Mouse (Mus musculus) heart, postnatal 0 days (tissue): Measurements from ENCODE around the gene Cldn10. TPM values are rescaled to one million over a fixed set of nuclear protein-coding genes. Genes with fewer than 3 reads are reported as not detected.

ENCODE experiments used
- ATAC-seq: fragments of 200-750 bp; cut with Nextera tagmentation; 2 replicates; pipeline ENCODE4 v1.8.0; 2017; ENCODE audit warnings: low read depth, moderate number of reproducible peaks, moderate library complexity; ENCODE audit not compliant: insufficient read depth
- DNase-seq: peaks from one replicate; pipeline ENCODE4 v3.0.0-alpha.2; 2016; ENCODE audit warnings: low spot score
- H3K27ac ChIP-seq: fragments of 300-500 bp; sonication (generic); 2 replicates; pipeline ENCODE4 v1.5.1; 2014; ENCODE audit warnings: low read depth, mild to moderate bottlenecking
- H3K27me3 ChIP-seq: fragments of 300-500 bp; sonication (generic); 2 replicates; pipeline ENCODE4 v1.6.1; 2014; ENCODE audit warnings: low read length, mixed read lengths; ENCODE audit not compliant: control insufficient read depth, insufficient read depth
- H3K36me3 ChIP-seq: fragments of 300-500 bp; sonication (generic); replicated peaks from 2 replicates; pipeline ENCODE4 v1.6.1; 2014; ENCODE audit warnings: low read length, mixed read lengths; ENCODE audit not compliant: control insufficient read depth, insufficient read depth
- H3K4me1 ChIP-seq: fragments of 300-500 bp; sonication (generic); 2 replicates; pipeline ENCODE4 v1.6.1; 2014; ENCODE audit warnings: antibody characterized with exemption; ENCODE audit not compliant: control insufficient read depth, insufficient read depth
- H3K4me2 ChIP-seq: fragments of 300-500 bp; sonication (generic); 2 replicates; pipeline ENCODE4 v1.6.1; 2014; ENCODE audit warnings: low read depth, mild to moderate bottlenecking, low read length, moderate library complexity
- H3K4me3 ChIP-seq: fragments of 300-500 bp; sonication (generic); 2 replicates; pipeline ENCODE4 v1.5.1; 2014; ENCODE audit warnings: low read depth, low read length
- H3K9ac ChIP-seq: fragments of 300-500 bp; sonication (generic); replicated peaks from 2 replicates; pipeline ENCODE4 v1.6.1; 2014; ENCODE audit warnings: low read depth, low read length, mixed read lengths
- H3K9me3 ChIP-seq: fragments of 300-500 bp; sonication (generic); replicated peaks from 2 replicates; pipeline ENCODE4 v1.6.1; 2016; ENCODE audit warnings: low read length; ENCODE audit not compliant: control insufficient read depth
- CTCF ChIP-seq: IDR thresholded peaks from 2 replicates; pipeline ENCODE4 v1.5.1; 2016; ENCODE audit warnings: antibody characterized with exemption, control low read depth, low read depth
- EP300 ChIP-seq: IDR thresholded peaks from 2 replicates; pipeline ENCODE4 v1.6.1; 2016; ENCODE audit warnings: antibody characterized with exemption, low read depth
- WGBS: fragments of 180-500 bp; shearing (Covaris S2); extraction: QIAGEN DNeasy Blood & Tissue Kit; methylation state at CpG from one replicate; pipeline ENCODE4 v1.1.7; 2014; 5-methylcytosine and 5-hydroxymethylcytosine counted together
- polyA plus RNA-seq: library from polyadenylated mRNA; unstranded; fragments of >200 nt; fragmentation: Nextera tagmentation; extraction: Ambion mirVana; gene quantifications from 2 replicates; pipeline ENCODE4 v1.2.1, GENCODE M21; 2015
- total RNA-seq: library from RNA; depleted of rRNA; stranded (reverse); fragments of >200 nt; gene quantifications from 2 replicates; pipeline ENCODE4 v1.2.3, GENCODE M21; 2014; ENCODE audit warnings: low replicate concordance

The Cldn10 gene
- total and polyA plus RNA-seq, 2 experiments from 2014 or later = 0.15 to 1.7 TPM

DNA sequence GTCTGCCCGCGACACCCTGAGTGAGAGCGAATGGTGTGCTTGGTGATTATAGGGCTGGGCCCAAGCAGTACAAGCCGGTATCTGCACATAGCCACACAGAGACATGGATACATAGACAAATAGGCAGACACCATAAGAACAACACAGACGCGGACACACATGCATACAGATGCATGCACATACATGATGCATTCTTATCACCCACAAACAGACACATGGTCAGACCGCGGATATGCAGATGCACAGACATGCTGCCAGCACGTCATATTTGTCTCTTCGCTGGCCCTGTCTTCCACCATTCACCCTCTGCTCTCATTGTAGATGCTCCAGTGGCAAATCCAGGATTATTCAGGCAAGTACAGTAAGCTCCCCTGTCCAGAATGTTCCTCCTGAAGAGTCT lies 59.1 kb downstream of the Cldn10 start:
- TF ChIP-seq EP300 = no peak
- TF ChIP-seq CTCF = no peak
- ATAC-seq (no peak), DNase-seq (no peak)
- no peak overlapping the region for H3K9ac ChIP-seq
- H3K9me3 ChIP-seq = no peaks in the 10 kb centered on the region
- no peak overlapping the region for H3K4me2 ChIP-seq
- WGBS = 89% methylated on average over 10 of the region's 10 CpGs
- no peak overlapping the region for H3K27ac ChIP-seq
- no peak overlapping the region for H3K4me3 ChIP-seq
- no peaks in the 10 kb centered on the region for H3K36me3 ChIP-seq
- no peaks in the 10 kb centered on the region for H3K27me3 ChIP-seq
- H3K4me1 ChIP-seq = no peaks in the 10 kb centered on the region

DNA sequence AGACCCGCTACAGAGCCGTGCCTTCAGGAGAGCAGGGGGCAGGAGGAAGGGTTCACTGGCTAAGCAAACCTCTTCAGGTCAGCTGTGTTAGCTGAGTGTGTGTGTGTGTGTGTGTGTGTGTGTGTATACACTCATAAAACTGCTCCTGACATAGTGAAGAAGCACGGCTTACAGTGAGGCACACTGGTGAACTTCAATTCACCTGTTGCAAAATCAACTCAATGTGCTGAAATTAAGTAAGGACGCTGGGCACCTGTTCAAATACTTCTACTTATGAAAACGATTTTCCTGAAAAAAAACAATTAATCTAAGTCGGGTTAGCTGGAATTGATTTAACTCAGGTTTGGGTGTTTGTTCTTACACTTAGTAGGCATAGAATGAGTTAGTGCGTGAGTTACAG lies 60.5 kb downstream of the Cldn10 start:
- Histone ChIP-seq H3K27me3 (no peaks in the 10 kb centered on the region), H3K4me2 (no peak overlapping the region), H3K9ac (no peak overlapping the region), H3K4me3 (no peak overlapping the region), H3K4me1 (no peaks in the 10 kb centered on the region), H3K27ac (no peak overlapping the region), H3K36me3 (no peaks in the 10 kb centered on the region), H3K9me3 (no peaks in the 10 kb centered on the region)
- no peak for DNase-seq
- TF ChIP-seq EP300 = no peak
- TF ChIP-seq CTCF = no peak
- no peak for ATAC-seq
- WGBS = 73% methylated on average over 7 of the region's 7 CpGs

DNA sequence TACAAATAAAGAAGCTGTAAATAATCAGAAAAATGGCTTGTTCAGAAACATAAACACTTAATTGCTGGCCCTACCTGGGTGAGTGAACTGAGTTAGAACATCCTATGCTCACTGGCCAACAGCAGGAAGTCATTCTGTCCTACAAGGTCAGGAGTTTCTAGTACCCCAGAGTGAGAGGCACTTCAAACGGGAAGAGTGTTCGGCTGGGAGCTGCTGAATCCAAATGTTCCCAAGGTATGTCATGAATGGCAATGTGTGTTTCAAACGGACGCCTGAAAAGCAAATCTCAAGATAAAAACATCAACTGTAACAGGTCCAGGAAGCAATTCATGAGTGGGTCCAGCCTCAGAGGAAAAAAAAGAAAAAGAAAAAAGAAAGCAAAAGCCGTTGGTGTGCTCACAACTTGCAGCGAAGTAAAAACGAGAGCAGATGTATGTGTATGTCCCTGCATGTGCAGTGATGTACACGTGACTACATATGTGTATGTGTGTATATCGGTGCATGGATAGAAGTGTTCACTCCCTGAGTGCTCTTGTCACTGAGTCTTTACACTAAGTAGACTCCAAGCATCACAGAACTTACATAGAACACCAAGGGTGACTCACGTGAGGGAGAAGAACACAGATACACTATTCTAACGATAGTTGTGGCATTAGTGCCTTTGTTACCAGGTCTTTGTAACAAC lies 62.4 kb downstream of the Cldn10 start:
- Histone ChIP-seq H3K9me3 (no peaks in the 10 kb centered on the region), H3K36me3 (no peaks in the 10 kb centered on the region), H3K4me1 (peaks cover 6% of the 10 kb centered on the region), H3K27ac (no peak overlapping the region), H3K9ac (no peak overlapping the region), H3K4me3 (no peak overlapping the region), H3K27me3 (peaks cover 6% of the 10 kb centered on the region), H3K4me2 (no peak overlapping the region)
- no peak for TF ChIP-seq CTCF
- TF ChIP-seq EP300 = no peak
- ATAC-seq (no peak), DNase-seq (no peak)
- WGBS = 59% methylated on average over 11 of the region's 11 CpGs

DNA sequence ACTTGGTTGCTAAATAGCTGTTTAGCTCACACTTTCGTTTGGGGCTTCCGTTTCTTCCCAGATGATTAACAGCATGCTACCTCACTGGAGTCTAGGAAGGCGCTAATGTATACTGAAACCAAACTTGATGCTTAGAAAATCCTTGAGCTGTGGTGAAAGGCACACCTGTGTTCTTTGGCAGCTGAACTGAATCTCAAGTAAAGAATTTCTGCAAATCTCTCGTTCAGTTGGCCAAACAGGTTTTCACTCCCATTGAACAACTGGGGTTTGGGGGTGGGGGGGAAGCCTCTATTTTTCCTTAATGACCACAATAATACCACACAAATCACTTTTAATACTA lies 63.0 kb downstream of the Cldn10 start:
- no peak for DNase-seq
- peaks cover 9% of the 10 kb centered on the region for H3K4me1 ChIP-seq
- H3K36me3 ChIP-seq = no peaks in the 10 kb centered on the region
- H3K4me3 ChIP-seq = no peak overlapping the region
- H3K27ac ChIP-seq = no peak overlapping the region
- H3K9me3 ChIP-seq = no peaks in the 10 kb centered on the region
- no peak for ATAC-seq
- no peak for TF ChIP-seq CTCF
- TF ChIP-seq EP300 = no peak
- H3K27me3 ChIP-seq = peaks cover 11% of the 10 kb centered on the region
- H3K4me2 ChIP-seq = no peak overlapping the region
- 58% methylated on average over 4 of the region's 4 CpGs for WGBS
- no peak overlapping the region for H3K9ac ChIP-seq

DNA sequence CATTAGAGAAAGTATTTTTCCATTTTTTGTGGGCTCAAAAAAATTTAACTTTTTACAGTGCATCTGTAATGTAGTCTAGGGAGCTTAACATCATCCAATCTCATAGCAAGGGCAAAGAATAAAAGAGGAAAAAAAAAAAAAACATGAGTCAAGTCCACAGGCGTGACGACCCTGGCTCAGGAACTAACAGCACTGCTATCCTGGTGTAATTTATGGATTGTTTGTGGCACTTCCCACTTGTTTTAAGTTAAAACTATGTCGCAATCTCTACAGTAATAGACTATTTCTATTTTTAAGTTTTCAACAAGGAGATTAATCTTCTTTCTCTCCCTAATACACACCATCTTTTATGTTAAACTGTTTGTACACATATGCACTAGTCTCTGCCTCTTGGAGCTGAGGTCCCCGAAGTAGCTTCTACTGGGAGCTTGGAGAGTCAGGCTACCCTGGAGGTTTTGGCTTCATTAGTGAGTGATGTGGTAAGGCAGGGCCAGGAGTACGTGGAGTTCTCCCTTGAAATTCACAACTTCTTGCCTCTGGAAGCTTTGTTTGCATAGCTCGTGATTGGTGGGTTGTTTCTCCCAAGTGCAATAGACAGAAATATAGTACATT lies 63.9 kb downstream of the Cldn10 start:
- WGBS = 63% methylated on average over 6 of the region's 6 CpGs
- H3K9ac ChIP-seq = no peak overlapping the region
- ATAC-seq (no peak), DNase-seq (no peak)
- H3K4me2 ChIP-seq = no peak overlapping the region
- H3K9me3 ChIP-seq = no peaks in the 10 kb centered on the region
- H3K4me3 ChIP-seq = no peak overlapping the region
- no peak for TF ChIP-seq CTCF
- no peak for TF ChIP-seq EP300
- no peak overlapping the region for H3K27ac ChIP-seq
- H3K4me1 ChIP-seq = peaks cover 9% of the 10 kb centered on the region
- H3K36me3 ChIP-seq = no peaks in the 10 kb centered on the region
- H3K27me3 ChIP-seq = peaks cover 18% of the 10 kb centered on the region
